Mouse (Mus musculus): ENCODE results near the gene Pbxip1. TPM values are rescaled to one million over a fixed set of nuclear protein-coding genes. Genes with fewer than 3 reads are reported as not detected.

Gene Pbxip1
- polyA plus RNA-seq, 1 experiment from 2014 or later: 8.3 TPM

GRCm38 (mm10) chr3:89418170-89418860 lies 18.2 kb upstream of the Pbxip1 start, which contains the start of the genes Cks1b and Shc1:
Gene Cks1b, minus strand, starts transcription at chr3:89418383.
Gene Shc1, plus strand, starts transcription at chr3:89418443.
- peak; percentile 97 for ATAC-seq (ENCODE audit: low FRiP score)
- no peaks in the 10 kb centered on the region for H3K9me3 ChIP-seq (ENCODE audit: control insufficient read depth, low read length)

GRCm38 (mm10) chr3:89418861-89419250 lies 17.6 kb upstream of the Pbxip1 start:
- Histone ChIP-seq H3K36me3 (ENCODE audit: control insufficient read depth, insufficient read depth, low read length) (peaks cover 16% of the 10 kb centered on the region; the same call in 1 of the 2 replicates), H3K4me1 (ENCODE audit: control insufficient read depth, insufficient read depth, low read length) (peaks cover 32% of the 10 kb centered on the region), H3K9ac (ENCODE audit: low read length) (peak overlapping the region; percentile 73), H3K4me3 (ENCODE audit: low read depth, low read length) (peak overlapping the region; percentile 64), H3K9me3 (ENCODE audit: control insufficient read depth, low read length) (no peaks in the 10 kb centered on the region), H3K4me2 (peak overlapping the region; percentile 87), H3K27ac (ENCODE audit: low read depth, low read length) (peak overlapping the region; percentile 87), H3K27me3 (ENCODE audit: control insufficient read depth, insufficient read depth, low read length) (no peaks in the 10 kb centered on the region)
- DNase-seq (ENCODE audit: low spot score, missing footprints): no peak
- under 1% methylated on average over 16 of the region's 16 CpGs for WGBS
- ATAC-seq (ENCODE audit: low FRiP score): peak; percentile 14

More at GRCm38 (mm10) chr3:89418170-89418860, 18.2 kb upstream of the Pbxip1 start, which contains the start of the genes Cks1b and Shc1:
- Histone ChIP-seq H3K27ac (ENCODE audit: low read depth, low read length) (peak within 1 kb of the TSS; percentile 87), H3K4me1 (ENCODE audit: control insufficient read depth, insufficient read depth, low read length) (peaks cover 32% of the 10 kb centered on the region), H3K36me3 (ENCODE audit: control insufficient read depth, insufficient read depth, low read length) (peaks cover 16% of the 10 kb centered on the region; the same call in 1 of the 2 replicates), H3K4me2 (peak within 1 kb of the TSS; percentile 87), H3K4me3 (ENCODE audit: low read depth, low read length) (peak within 1 kb of the TSS; percentile 64), H3K9ac (ENCODE audit: low read length) (peak within 1 kb of the TSS; percentile 76), H3K27me3 (ENCODE audit: control insufficient read depth, insufficient read depth, low read length) (no peaks in the 10 kb centered on the region)
- peak; percentile 99 for DNase-seq (ENCODE audit: low spot score, missing footprints)
- WGBS: under 1% methylated on average over 39 of the region's 39 CpGs

- 4% methylated on average over 9 of the region's 9 CpGs for WGBS
- DNase-seq (ENCODE audit: low spot score, missing footprints): no peak
- H3K4me2 ChIP-seq: peak overlapping the region; percentile 87
- no peaks in the 10 kb centered on the region for H3K27me3 ChIP-seq (ENCODE audit: control insufficient read depth, insufficient read depth, low read length)
- H3K9ac ChIP-seq (ENCODE audit: low read length): peak overlapping the region; percentile 73
- no peak for ATAC-seq (ENCODE audit: low FRiP score)
- H3K36me3 ChIP-seq (ENCODE audit: control insufficient read depth, insufficient read depth, low read length): peaks cover 12% of the 10 kb centered on the region; the same call in 1 of the 2 replicates
- H3K4me1 ChIP-seq (ENCODE audit: control insufficient read depth, insufficient read depth, low read length): peaks cover 32% of the 10 kb centered on the region
- peak overlapping the region; percentile 64 for H3K4me3 ChIP-seq (ENCODE audit: low read depth, low read length)
- no peaks in the 10 kb centered on the region for H3K9me3 ChIP-seq (ENCODE audit: control insufficient read depth, low read length)
- H3K27ac ChIP-seq (ENCODE audit: low read depth, low read length): no peak overlapping the region; the same call in 1 of the 2 replicates
Measured at GRCm38 (mm10) chr3:89419571-89419970, 16.9 kb upstream of the Pbxip1 start.

GRCm38 (mm10) chr3:89419981-89420380 lies 16.5 kb upstream of the Pbxip1 start:
- ATAC-seq (ENCODE audit: low FRiP score) (no peak), DNase-seq (ENCODE audit: low spot score, missing footprints) (no peak)
- 42% methylated on average over 3 of the region's 3 CpGs for WGBS
- H3K27me3 ChIP-seq (ENCODE audit: control insufficient read depth, insufficient read depth, low read length): no peaks in the 10 kb centered on the region
- peak overlapping the region; percentile 64 for H3K4me3 ChIP-seq (ENCODE audit: low read depth, low read length)
- peaks cover 8% of the 10 kb centered on the region; the same call in 1 of the 2 replicates for H3K36me3 ChIP-seq (ENCODE audit: control insufficient read depth, insufficient read depth, low read length)
- no peaks in the 10 kb centered on the region for H3K9me3 ChIP-seq (ENCODE audit: control insufficient read depth, low read length)
- peak overlapping the region; percentile 87 for H3K4me2 ChIP-seq
- peaks cover 32% of the 10 kb centered on the region for H3K4me1 ChIP-seq (ENCODE audit: control insufficient read depth, insufficient read depth, low read length)
- no peak overlapping the region for H3K27ac ChIP-seq (ENCODE audit: low read depth, low read length)
- H3K9ac ChIP-seq (ENCODE audit: low read length): peak overlapping the region; percentile 73

- H3K9ac ChIP-seq (ENCODE audit: low read length): no peak overlapping the region
- WGBS: 54% methylated on average over 2 of the region's 2 CpGs
Measured at GRCm38 (mm10) chr3:89420421-89420820, 16.1 kb upstream of the Pbxip1 start.

GRCm38 (mm10) chr3:89421002-89421774 lies 15.3 kb upstream of the Pbxip1 start:
- Histone ChIP-seq H3K27ac (ENCODE audit: low read depth, low read length) (peak overlapping the region; percentile 20; the same call in 1 of the 2 replicates), H3K27me3 (ENCODE audit: control insufficient read depth, insufficient read depth, low read length) (no peaks in the 10 kb centered on the region), H3K4me1 (ENCODE audit: control insufficient read depth, insufficient read depth, low read length) (peaks cover 32% of the 10 kb centered on the region), H3K9ac (ENCODE audit: low read length) (peak overlapping the region; percentile 71), H3K4me3 (ENCODE audit: low read depth, low read length) (peak overlapping the region; percentile 32), H3K9me3 (ENCODE audit: control insufficient read depth, low read length) (no peaks in the 10 kb centered on the region), H3K36me3 (ENCODE audit: control insufficient read depth, insufficient read depth, low read length) (peaks cover 2% of the 10 kb centered on the region; the same call in 1 of the 2 replicates), H3K4me2 (peak overlapping the region; percentile 61)
- DNase-seq (ENCODE audit: low spot score, missing footprints): peak; percentile 91
- 4% methylated on average over 11 of the region's 11 CpGs for WGBS
- ATAC-seq (ENCODE audit: low FRiP score): peak; percentile 36; the same call in 1 of the 2 replicates

More at GRCm38 (mm10) chr3:89420421-89420820, 16.1 kb upstream of the Pbxip1 start:
- peaks cover 7% of the 10 kb centered on the region; the same call in 1 of the 2 replicates for H3K36me3 ChIP-seq (ENCODE audit: control insufficient read depth, insufficient read depth, low read length)
- H3K9me3 ChIP-seq (ENCODE audit: control insufficient read depth, low read length): no peaks in the 10 kb centered on the region
- 0 out of 2 replicates have a peak overlapping the region, but pooled peaks have one; percentile 3 for H3K4me3 ChIP-seq (ENCODE audit: low read depth, low read length)
- ATAC-seq (ENCODE audit: low FRiP score) (no peak), DNase-seq (ENCODE audit: low spot score, missing footprints) (no peak)
- H3K4me2 ChIP-seq: 0 out of 2 replicates have a peak overlapping the region, but pooled peaks have one; percentile 61
- no peaks in the 10 kb centered on the region for H3K27me3 ChIP-seq (ENCODE audit: control insufficient read depth, insufficient read depth, low read length)
- H3K4me1 ChIP-seq (ENCODE audit: control insufficient read depth, insufficient read depth, low read length): peaks cover 32% of the 10 kb centered on the region
- no peak overlapping the region for H3K27ac ChIP-seq (ENCODE audit: low read depth, low read length)

GRCm38 (mm10) chr3:89421810-89422473 lies 14.6 kb upstream of the Pbxip1 start:
- H3K4me2 ChIP-seq: peak overlapping the region; percentile 61
- H3K9me3 ChIP-seq (ENCODE audit: control insufficient read depth, low read length): no peaks in the 10 kb centered on the region
- H3K4me3 ChIP-seq (ENCODE audit: low read depth, low read length): peak overlapping the region; percentile 32
- H3K36me3 ChIP-seq (ENCODE audit: control insufficient read depth, insufficient read depth, low read length): no peaks in the 10 kb centered on the region
- H3K4me1 ChIP-seq (ENCODE audit: control insufficient read depth, insufficient read depth, low read length): peaks cover 28% of the 10 kb centered on the region
- ATAC-seq (ENCODE audit: low FRiP score) (no peak), DNase-seq (ENCODE audit: low spot score, missing footprints) (peak; percentile 87)
- WGBS: 4% methylated on average over 22 of the region's 22 CpGs
- H3K27ac ChIP-seq (ENCODE audit: low read depth, low read length): no peak overlapping the region
- H3K9ac ChIP-seq (ENCODE audit: low read length): peak overlapping the region; percentile 71
- no peaks in the 10 kb centered on the region for H3K27me3 ChIP-seq (ENCODE audit: control insufficient read depth, insufficient read depth, low read length)

- Histone ChIP-seq H3K36me3 (ENCODE audit: control insufficient read depth, insufficient read depth, low read length) (no peaks in the 10 kb centered on the region), H3K27me3 (ENCODE audit: control insufficient read depth, insufficient read depth, low read length) (no peaks in the 10 kb centered on the region), H3K27ac (ENCODE audit: low read depth, low read length) (no peak overlapping the region), H3K9ac (ENCODE audit: low read length) (no peak overlapping the region), H3K4me3 (ENCODE audit: low read depth, low read length) (peak overlapping the region; percentile 32; the same call in 1 of the 2 replicates), H3K4me2 (no peak overlapping the region; the same call in 1 of the 2 replicates), H3K4me1 (ENCODE audit: control insufficient read depth, insufficient read depth, low read length) (peaks cover 24% of the 10 kb centered on the region), H3K9me3 (ENCODE audit: control insufficient read depth, low read length) (no peaks in the 10 kb centered on the region)
- WGBS: 73% methylated on average over 6 of the region's 6 CpGs
- no peak for ATAC-seq (ENCODE audit: low FRiP score)
- no peak for DNase-seq (ENCODE audit: low spot score, missing footprints)
Measured at GRCm38 (mm10) chr3:89422556-89423205, 13.8 kb upstream of the Pbxip1 start.

Data from midbrain, embryonic 11.5 days (tissue).